Mouse (Mus musculus) v-Abl transformed pro-B cells (cell line): ENCODE data around the gene Usp37.
"Not testable (repeated sequence)": the region's sequence is repeated elsewhere in the genome, so short reads cannot be mapped to it uniquely, and the experiment has no call there.

Experiments used
- in situ Hi-C, 2 experiments: fragments of 400-800 bp; cut with MboI; formaldehyde crosslinking; loops; one replicate each; pipeline ENCODE4 v1.15.1; 2025; ENCODE audit not compliant: unreplicated experiment in 2 of 2

The Usp37 gene

DNA sequence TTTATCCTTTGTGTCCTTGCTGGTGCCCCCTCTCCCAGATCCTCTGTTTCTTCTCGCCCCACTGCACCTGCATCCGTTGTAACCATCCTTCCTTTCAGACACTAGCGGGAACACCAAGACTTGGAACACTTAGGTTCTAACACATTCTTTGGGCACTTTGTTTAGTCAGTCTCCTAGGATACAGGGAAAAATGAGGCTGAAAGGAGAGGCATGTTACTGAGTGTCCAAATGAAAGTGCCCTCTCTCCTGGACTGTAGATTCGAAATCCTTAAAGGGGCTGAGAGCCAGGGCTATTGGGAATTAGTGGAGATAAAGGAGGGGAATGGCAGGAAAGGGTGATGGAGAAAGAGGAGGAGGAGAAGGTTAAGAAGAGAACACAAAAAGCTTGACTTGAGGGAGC, at the start of gene Usp37:
Gene Usp37, minus strand, starts transcription at position 101 of the 400 bp plus-strand sequence.
- in situ Hi-C loops = no loop called here

DNA sequence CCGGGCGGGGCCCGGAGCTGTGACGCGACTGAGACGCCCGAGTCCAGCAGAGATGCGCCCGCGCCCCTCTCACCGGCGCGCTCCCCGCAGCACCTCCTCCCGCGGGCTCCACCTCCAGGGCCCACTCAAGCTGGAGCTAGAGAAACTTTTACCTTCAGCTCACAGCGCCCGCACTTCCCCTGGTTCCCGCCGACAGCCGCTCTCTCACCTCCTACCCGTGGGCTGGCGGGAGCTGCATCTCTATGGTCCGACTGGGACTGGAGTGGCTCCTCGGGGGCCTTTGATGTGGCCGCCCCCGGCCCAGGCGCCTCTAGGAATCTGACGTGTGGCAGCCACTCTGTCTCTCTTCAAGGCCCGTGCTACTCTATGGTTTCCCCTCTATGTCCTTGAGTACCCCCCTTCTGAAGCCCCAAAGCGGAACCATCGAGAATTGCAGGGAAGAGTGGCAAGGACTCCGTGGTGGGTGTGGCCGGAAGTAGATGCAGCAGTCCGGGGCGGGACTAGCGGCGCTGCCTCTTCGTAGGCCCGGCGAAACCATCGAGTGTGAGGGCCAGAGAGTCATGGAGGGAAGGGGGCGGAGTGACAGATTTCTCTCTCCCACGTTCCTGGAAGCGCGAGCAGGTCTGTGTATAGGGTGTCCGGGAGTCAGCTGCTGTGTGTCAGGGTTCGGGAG, 43.8 kb upstream of the Usp37 start, which contains the start of the genes Zfp142 and Bcs1l:
Gene Zfp142, minus strand, starts transcription at position 474 of the 673 bp plus-strand sequence.
Gene Bcs1l, plus strand, starts transcription at position 517 of the 673 bp plus-strand sequence.
- in situ Hi-C loops = loop anchor here in 1 of 2 experiments (5.0 kb wide), 1 partner anchor 729 kb away; the partner anchor contains the start of gene Dnpep

DNA sequence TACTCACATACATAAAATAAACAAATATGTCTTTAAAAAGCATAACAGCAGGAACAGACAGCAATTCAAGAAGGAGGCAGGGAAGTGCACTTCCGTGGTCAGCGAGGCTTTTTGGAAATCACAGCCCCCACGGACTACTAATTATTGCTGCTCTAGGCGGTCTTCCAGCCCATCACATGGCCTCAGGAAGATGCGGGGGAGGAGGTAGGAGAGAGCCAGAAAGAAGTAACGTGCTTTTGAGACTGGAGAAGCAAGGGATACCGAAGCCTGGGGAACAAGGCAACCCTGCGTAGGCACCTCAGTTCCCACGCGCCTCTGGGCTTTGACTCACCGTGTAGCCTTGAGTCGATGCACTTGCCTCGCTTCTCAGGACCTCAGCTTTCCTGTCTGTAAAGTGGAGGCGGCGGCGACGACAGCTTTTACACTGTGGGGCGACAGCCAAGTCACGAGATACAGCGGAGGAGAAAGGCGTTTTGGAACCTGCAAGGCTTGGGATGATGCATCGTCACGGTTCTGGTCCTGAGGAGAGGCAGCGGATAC, 43.2 kb upstream of the Usp37 start:
- in situ Hi-C loops = loop anchor here in 1 of 2 experiments (5.0 kb wide), 1 partner anchor 730 kb away; the partner anchor contains the start of gene Dnpep

GRCm38 (mm10) chr1:74584616-74585398, 40.7 kb upstream of the Usp37 start:
- in situ Hi-C loops = loop anchor here in 1 of 2 experiments (5.0 kb wide), 1 partner anchor 732 kb away; the partner anchor contains the start of gene Dnpep

- in situ Hi-C loops = no loop called here
These were observed 38.5 kb upstream of the Usp37 start for GRCm38 (mm10) chr1:74582621-74583020.

GRCm38 (mm10) chr1:74569739-74570719, 25.9 kb upstream of the Usp37 start:
- in situ Hi-C loops = no loop called here

GRCm38 (mm10) chr1:74565834-74566233, 21.8 kb upstream of the Usp37 start:
- in situ Hi-C loops = no loop called here

GRCm38 (mm10) chr1:74559061-74559460, 15.0 kb upstream of the Usp37 start:
- in situ Hi-C loops = no loop called here

DNA sequence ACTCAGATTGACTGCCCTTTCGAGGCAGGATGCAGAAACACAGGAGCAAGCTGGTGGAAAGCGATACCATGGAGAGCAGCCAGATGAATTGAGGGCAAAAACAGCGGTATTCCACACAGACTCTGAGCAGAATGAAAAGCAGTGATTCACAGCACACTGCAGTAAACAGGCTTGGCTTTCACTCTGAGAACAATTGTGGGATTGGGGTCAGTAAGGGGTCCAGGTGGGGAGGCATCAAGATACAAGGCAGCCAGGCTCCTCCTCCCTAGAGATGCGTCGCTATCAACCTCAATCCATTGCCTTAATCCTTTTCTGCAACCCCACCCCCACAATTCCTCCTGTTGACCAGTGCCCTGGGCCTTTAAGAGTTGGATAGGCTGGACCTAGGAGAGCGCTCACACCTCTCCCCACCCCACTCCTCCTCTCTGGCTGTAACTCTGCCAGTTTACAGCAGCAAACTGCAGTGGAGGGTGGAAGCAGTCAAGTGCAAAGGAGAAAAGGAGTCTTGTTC, 1.6 kb downstream of the Usp37 start, which contains the start of gene Plcd4:
Gene Plcd4, plus strand, starts transcription at position 438 of the 511 bp plus-strand sequence.
- in situ Hi-C loops = no loop called here

GRCm38 (mm10) chr1:74538650-74539049, 5.4 kb downstream of the Usp37 start:
- in situ Hi-C loops = no loop called here

- in situ Hi-C loops = no loop called here
These were observed 15.5 kb downstream of the Usp37 start for GRCm38 (mm10) chr1:74528589-74528988.

GRCm38 (mm10) chr1:74524746-74525145, 19.3 kb downstream of the Usp37 start:
- in situ Hi-C loops = no loop called here

DNA sequence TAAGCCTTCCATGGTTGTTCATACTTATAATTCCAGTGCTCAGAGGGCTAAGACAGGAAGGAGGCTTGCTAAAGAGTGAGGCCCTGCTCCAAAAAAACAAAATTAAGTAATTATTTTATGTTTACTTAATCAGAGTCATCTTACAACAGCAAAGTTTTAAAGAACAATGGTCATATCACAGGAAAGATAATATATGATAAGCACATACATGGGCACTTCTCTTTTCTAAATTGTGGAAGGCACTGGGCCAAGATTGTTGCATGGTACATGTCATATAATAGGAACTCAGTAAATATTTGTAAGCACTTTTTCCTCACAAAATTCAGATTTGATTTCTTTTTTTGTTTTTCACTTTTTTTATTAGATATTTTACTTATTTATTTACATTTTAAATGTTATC, 24.2 kb downstream of the Usp37 start:
- in situ Hi-C loops = no loop called here

DNA sequence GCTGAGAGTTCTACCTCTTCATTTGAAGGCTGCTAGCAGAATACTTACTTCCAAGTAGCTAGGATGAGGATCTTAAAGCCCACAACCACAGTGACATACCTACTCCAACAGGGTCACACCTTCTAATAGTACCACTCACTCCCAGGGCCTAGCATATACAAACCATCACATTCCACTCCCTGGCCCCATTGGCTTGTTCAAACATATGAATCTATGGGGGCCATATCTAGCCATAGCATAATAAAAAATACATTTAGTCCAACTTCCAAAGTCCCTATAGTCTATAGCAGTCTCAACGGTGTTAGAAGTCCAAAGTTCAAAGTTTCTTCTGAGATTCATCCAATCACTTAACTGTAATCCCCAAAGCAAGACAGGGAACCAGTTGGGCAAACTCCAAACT, 31.1 kb downstream of the Usp37 start:
- in situ Hi-C loops = not testable (repeated sequence)

- in situ Hi-C loops = no loop called here
These were observed 32.8 kb downstream of the Usp37 start for GRCm38 (mm10) chr1:74511306-74511705.

GRCm38 (mm10) chr1:74507780-74508179, 36.3 kb downstream of the Usp37 start:
- in situ Hi-C loops = loop anchor here in 1 of 2 experiments (10.0 kb wide), 1 partner anchor 157 kb away; the partner anchor contains the start of gene Ttll4

DNA sequence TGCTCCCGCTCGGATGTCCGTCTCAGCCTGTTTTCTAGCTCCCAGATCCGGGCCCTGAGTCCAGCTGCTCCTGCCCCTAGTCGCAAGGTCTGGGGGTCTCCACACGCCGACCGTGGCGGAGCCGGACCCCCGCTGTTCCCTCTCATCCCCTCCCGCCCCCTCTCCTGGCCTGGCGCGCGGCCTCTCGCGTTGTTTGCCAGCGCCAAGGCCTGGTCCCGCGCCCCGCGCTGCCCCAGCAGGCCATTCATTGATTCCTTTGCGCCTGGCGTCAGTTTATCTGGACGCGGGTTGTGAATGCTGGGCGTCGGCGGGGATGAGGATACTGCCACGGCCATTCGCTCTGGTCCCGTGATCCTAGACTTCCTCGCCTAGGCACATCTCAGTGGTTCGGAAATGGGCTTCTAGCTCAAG, 37.6 kb downstream of the Usp37 start:
- in situ Hi-C loops = loop anchor here in 1 of 2 experiments (10.0 kb wide), 1 partner anchor 158 kb away; the partner anchor contains the start of gene Ttll4

- in situ Hi-C loops = loop anchor here in 1 of 2 experiments (10.0 kb wide), 1 partner anchor 159 kb away; the partner anchor contains the start of gene Ttll4
These were observed 38.2 kb downstream of the Usp37 start, which contains the start of gene Cnot9 for GRCm38 (mm10) chr1:74505721-74506464. Gene Cnot9 (plus strand): TSS chr1:74506058.

GRCm38 (mm10) chr1:74505393-74505720, 38.7 kb downstream of the Usp37 start:
- in situ Hi-C loops = loop anchor here in 1 of 2 experiments (10.0 kb wide), 1 partner anchor 159 kb away; the partner anchor contains the start of gene Ttll4
